Mouse (Mus musculus) heart, embryonic 16.5 days (tissue): ENCODE results near the gene Gfra1. TPM values are rescaled to one million over a fixed set of nuclear protein-coding genes. Genes with fewer than 3 reads are reported as not detected.
A peak's percentile ranks its signal among the peaks of the same experiment; 100 is the strongest.

Experiments
- ATAC-seq: fragments of 200-750 bp; cut with Nextera tagmentation; replicated peaks from 2 replicates; pipeline ENCODE4 v1.8.0; 2017; ENCODE audit warnings: moderate number of reproducible peaks; ENCODE audit not compliant: insufficient read depth, low FRiP score; ENCODE audit errors: extremely low read depth
- H3K27ac ChIP-seq: fragments of 300-500 bp; sonication (generic); 2 replicates; pipeline ENCODE4 v1.5.1; 2014; ENCODE audit warnings: mild to moderate bottlenecking, low read length, control low read depth, moderate library complexity
- H3K27me3 ChIP-seq: fragments of 300-500 bp; sonication (generic); 2 replicates; pipeline ENCODE4 v1.6.1; 2014; ENCODE audit warnings: low read length, mixed read lengths; ENCODE audit not compliant: control insufficient read depth, insufficient read depth
- H3K36me3 ChIP-seq: fragments of 300-500 bp; sonication (generic); 2 replicates; pipeline ENCODE4 v1.6.1; 2014; ENCODE audit not compliant: control insufficient read depth, insufficient read depth
- H3K4me1 ChIP-seq: fragments of 300-500 bp; sonication (generic); 2 replicates; pipeline ENCODE4 v1.6.1; 2014; ENCODE audit warnings: low read length, mixed read lengths; ENCODE audit not compliant: control insufficient read depth, insufficient read depth
- H3K4me2 ChIP-seq: fragments of 300-500 bp; sonication (generic); 2 replicates; pipeline ENCODE4 v1.6.1; 2014; ENCODE audit warnings: low read depth, mild to moderate bottlenecking, control low read depth, low read length
- H3K4me3 ChIP-seq: fragments of 300-500 bp; sonication (generic); 2 replicates; pipeline ENCODE4 v1.5.1; 2014; ENCODE audit warnings: mild to moderate bottlenecking, control low read depth, low read length
- H3K9ac ChIP-seq: fragments of 300-500 bp; sonication (generic); 2 replicates; pipeline ENCODE4 v1.6.1; 2014; ENCODE audit warnings: low read length, control low read depth
- H3K9me3 ChIP-seq: fragments of 300-500 bp; sonication (generic); replicated peaks from 2 replicates; pipeline ENCODE4 v1.6.1; 2016; ENCODE audit warnings: low read length; ENCODE audit not compliant: control insufficient read depth
- WGBS: fragments of 180-500 bp; shearing (Covaris S2); extraction: QIAGEN DNeasy Blood & Tissue Kit; methylation state at CpG from one replicate; pipeline ENCODE4 v1.1.7; 2014; 5-methylcytosine and 5-hydroxymethylcytosine counted together
- polyA plus RNA-seq: library from polyadenylated mRNA; unstranded; fragments of >200 nt; fragmentation: Nextera tagmentation; extraction: Ambion mirVana; gene quantifications from 2 replicates; pipeline ENCODE4 v1.2.1, GENCODE M21; 2015

Gfra1 gene
- polyA plus RNA-seq, 1 experiment from 2014 or later, result 13.1 TPM

DNA sequence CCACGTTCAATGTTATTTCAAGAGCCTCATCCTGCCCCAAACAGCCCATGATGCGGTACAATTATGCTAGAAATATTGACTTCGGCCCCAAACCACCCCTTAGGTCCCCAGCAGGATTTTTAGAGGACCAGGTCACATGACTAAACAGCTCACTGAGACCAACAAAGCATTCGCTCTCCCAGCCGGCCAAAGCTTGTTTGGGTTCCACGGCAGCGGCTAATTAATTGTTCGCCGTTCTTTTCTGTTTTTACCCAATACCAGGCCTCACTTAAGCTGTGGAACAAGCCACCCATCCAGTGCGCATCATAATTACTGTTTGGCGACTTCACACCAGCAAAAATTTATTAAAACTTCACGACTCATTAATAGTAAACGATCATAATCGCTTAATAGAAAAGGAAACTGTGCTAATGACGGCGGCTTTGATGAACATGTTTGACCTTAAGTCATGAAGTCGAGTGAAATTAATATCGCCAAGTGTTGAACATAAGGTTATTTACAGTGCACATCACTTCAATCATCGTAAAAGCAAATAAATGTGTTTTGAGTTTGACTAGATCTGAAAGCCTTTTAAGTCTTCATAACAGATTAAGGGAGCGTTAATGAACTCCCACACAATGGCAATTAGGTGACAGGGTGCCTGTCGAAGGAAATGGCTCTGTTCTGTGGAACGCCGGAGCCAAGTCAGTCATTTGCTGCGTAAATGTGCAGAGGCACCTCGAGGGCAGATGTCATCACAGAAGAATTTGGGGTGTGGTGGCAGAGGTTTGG lies 235.5 kb downstream of the Gfra1 start:
- WGBS, result 80% methylated on average over 25 of the region's 25 CpGs
- Histone ChIP-seq H3K36me3 (no peaks in the 10 kb centered on the region), H3K9ac (no peak overlapping the region), H3K4me3 (no peak overlapping the region), H3K9me3 (no peaks in the 10 kb centered on the region), H3K4me2 (no peak overlapping the region), H3K27ac (no peak overlapping the region), H3K27me3 (no peaks in the 10 kb centered on the region), H3K4me1 (no peaks in the 10 kb centered on the region)
- ATAC-seq, result no peak

DNA sequence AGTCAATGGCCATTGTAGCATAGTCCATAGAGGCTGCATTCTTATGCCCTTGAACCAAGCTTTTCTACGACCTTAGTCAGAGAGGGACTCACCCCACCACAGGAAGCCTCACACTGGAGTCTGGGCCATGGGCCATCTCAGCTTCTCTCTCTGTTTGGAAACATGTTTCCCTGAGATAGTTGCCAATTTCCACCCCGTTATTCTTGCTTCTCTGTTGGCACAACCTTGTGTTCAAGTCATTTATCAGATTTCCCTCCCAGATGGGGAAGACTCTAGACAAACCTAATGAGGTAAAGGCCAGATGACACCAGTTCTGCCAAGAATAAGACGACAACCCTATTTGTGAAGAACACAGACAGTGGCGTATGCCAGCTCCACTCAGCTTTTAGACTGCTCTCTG lies 238.1 kb downstream of the Gfra1 start:
- Histone ChIP-seq H3K4me1 (no peaks in the 10 kb centered on the region), H3K4me3 (no peak overlapping the region), H3K27ac (no peak overlapping the region), H3K36me3 (no peaks in the 10 kb centered on the region), H3K27me3 (no peaks in the 10 kb centered on the region), H3K9me3 (no peaks in the 10 kb centered on the region), H3K4me2 (no peak overlapping the region), H3K9ac (no peak overlapping the region)
- WGBS, result 66% methylated on average over 4 of the region's 4 CpGs
- no peak for ATAC-seq

GRCm38 (mm10) chr19:58206496-58207044 lies 249.1 kb downstream of the Gfra1 start:
- Histone ChIP-seq H3K4me1 (no peaks in the 10 kb centered on the region), H3K27me3 (no peaks in the 10 kb centered on the region), H3K9ac (no peak overlapping the region), H3K4me3 (no peak overlapping the region), H3K36me3 (no peaks in the 10 kb centered on the region), H3K27ac (no peak overlapping the region), H3K4me2 (no peak overlapping the region), H3K9me3 (no peaks in the 10 kb centered on the region)
- ATAC-seq, result no peak
- 70% methylated on average over 10 of the region's 10 CpGs for WGBS

- no peak for ATAC-seq
These were observed 250.2 kb downstream of the Gfra1 start for GRCm38 (mm10) chr19:58205470-58205869.

DNA sequence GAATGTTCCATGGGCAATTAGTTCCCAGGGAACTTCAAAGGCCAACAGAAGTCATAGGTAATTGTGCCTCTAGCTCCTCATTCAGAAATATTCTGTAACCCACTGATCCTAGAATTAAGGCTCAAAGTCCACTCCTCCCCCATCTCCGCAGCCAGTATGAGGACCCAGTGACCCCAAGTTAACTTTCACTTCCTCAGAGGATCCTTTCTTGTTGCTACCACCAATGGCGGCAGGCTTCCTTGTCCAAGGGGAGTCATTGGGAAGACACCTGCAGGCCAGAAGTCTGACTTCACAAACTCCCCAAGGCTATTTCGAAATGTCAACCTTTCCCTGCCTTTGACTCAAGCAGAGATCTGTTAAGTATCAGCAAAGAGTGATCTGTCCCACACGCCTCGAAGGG lies 253.1 kb downstream of the Gfra1 start:
- Histone ChIP-seq H3K9ac (no peak overlapping the region), H3K27ac (no peak overlapping the region), H3K4me2 (no peak overlapping the region), H3K4me1 (no peaks in the 10 kb centered on the region), H3K9me3 (no peaks in the 10 kb centered on the region), H3K27me3 (0 out of 2 replicates have a peak, but pooled peaks cover 1% of the 10 kb centered on the region), H3K36me3 (no peaks in the 10 kb centered on the region), H3K4me3 (no peak overlapping the region)
- WGBS, result 80% methylated on average over 5 of the region's 5 CpGs
- no peak for ATAC-seq

More at GRCm38 (mm10) chr19:58205470-58205869, 250.2 kb downstream of the Gfra1 start:
- Histone ChIP-seq H3K27me3 (no peaks in the 10 kb centered on the region), H3K4me1 (no peaks in the 10 kb centered on the region), H3K27ac (no peak overlapping the region), H3K9ac (no peak overlapping the region), H3K4me3 (no peak overlapping the region), H3K9me3 (no peaks in the 10 kb centered on the region), H3K36me3 (no peaks in the 10 kb centered on the region), H3K4me2 (no peak overlapping the region)
- 88% methylated on average over 7 of the region's 7 CpGs for WGBS

DNA sequence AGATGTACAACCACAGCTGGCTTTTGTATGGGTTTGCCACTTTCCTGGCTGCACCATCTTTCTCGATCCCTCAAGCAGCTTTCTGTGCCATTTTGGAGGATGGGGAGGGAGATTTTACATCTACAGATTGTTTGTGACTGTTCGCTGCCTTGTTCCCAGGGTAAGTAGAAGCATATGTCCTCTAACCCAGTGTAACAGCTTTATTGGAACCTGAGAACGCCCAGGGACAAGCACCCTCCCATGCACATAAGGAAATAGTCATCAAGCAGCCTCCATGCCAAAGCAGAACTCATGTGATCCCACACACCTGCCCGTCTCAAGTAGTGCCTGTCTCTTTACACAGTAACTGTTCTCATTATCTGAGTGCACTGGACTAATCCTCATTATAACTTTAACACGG lies 256.0 kb downstream of the Gfra1 start:
- H3K4me2 ChIP-seq, result no peak overlapping the region
- no peaks in the 10 kb centered on the region for H3K9me3 ChIP-seq
- H3K4me1 ChIP-seq, result peaks cover 3% of the 10 kb centered on the region
- no peaks in the 10 kb centered on the region for H3K36me3 ChIP-seq
- H3K27me3 ChIP-seq, result peaks cover 3% of the 10 kb centered on the region; the same call in 1 of the 2 replicates
- no peak overlapping the region for H3K27ac ChIP-seq
- ATAC-seq, result no peak
- no peak overlapping the region for H3K4me3 ChIP-seq
- WGBS, result 78% methylated on average over 5 of the region's 5 CpGs
- no peak overlapping the region for H3K9ac ChIP-seq

- H3K27me3 ChIP-seq, result peaks cover 6% of the 10 kb centered on the region; the same call in 1 of the 2 replicates
- peaks cover 7% of the 10 kb centered on the region for H3K4me1 ChIP-seq
- no peaks in the 10 kb centered on the region for H3K9me3 ChIP-seq
- H3K27ac ChIP-seq, result no peak overlapping the region
- 34% methylated on average over 7 of the region's 7 CpGs for WGBS
- H3K9ac ChIP-seq, result no peak overlapping the region
- ATAC-seq, result no peak
- H3K4me2 ChIP-seq, result peak overlapping the region; percentile 12; the same call in 1 of the 2 replicates
- H3K36me3 ChIP-seq, result no peaks in the 10 kb centered on the region
- H3K4me3 ChIP-seq, result no peak overlapping the region
These were observed 261.8 kb downstream of the Gfra1 start for GRCm38 (mm10) chr19:58193733-58194456.

DNA sequence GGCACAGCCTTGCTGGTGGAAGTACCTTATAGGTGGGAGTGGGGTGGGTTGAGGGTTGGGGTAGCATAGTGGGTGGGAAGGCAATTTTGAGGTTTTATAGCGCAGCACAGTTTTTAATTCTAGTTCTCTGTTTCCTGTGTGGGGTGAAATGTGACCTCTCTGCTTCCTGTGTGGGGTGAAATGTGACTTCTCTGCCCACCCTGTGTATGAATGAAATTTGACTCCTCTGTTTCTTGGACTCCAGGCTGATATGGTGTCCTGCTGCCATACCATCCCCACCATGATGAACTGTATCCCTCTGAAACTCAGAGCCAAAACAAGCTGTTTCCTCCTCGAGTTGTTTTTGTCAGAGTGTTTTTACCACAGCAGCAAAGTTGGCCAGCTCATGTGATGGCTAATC lies 264.8 kb downstream of the Gfra1 start:
- Histone ChIP-seq H3K27me3 (peaks cover 3% of the 10 kb centered on the region; the same call in 1 of the 2 replicates), H3K9me3 (no peaks in the 10 kb centered on the region), H3K4me2 (no peak overlapping the region), H3K36me3 (no peaks in the 10 kb centered on the region), H3K27ac (no peak overlapping the region), H3K4me1 (peaks cover 12% of the 10 kb centered on the region), H3K4me3 (no peak overlapping the region), H3K9ac (no peak overlapping the region)
- no peak for ATAC-seq
- WGBS, result 70% methylated on average over 2 of the region's 2 CpGs

DNA sequence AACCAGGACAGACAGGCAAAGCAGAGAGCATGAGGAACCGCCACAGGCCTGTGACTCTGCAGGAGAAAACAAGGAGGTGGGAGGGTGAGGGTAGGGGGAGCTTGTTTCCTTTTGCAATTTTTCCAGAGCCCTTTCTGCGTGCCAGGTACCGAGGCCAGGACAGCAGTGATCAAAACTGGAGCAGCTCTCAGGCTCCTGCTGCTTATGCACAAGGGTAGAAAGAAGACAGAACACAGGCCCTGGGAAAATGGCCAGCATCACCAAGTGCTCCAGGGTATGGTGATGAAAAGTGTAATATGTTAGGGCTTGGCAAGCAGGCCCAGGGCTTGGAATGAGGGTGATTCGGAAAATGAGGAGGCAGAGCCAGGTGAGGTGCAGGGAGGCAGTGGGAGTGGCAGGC lies 269.2 kb downstream of the Gfra1 start:
- WGBS, result 35% methylated on average over 4 of the region's 4 CpGs
- peak; percentile 82 for ATAC-seq
- Histone ChIP-seq H3K4me1 (peaks cover 5% of the 10 kb centered on the region; the same call in 1 of the 2 replicates), H3K4me3 (no peak overlapping the region), H3K36me3 (no peaks in the 10 kb centered on the region), H3K4me2 (no peak overlapping the region), H3K27me3 (peaks cover 8% of the 10 kb centered on the region), H3K9me3 (no peaks in the 10 kb centered on the region), H3K27ac (peak overlapping the region; percentile 48), H3K9ac (no peak overlapping the region)
